Mouse (Mus musculus): ENCODE data around the gene Nenf.

Gene Nenf

DNA sequence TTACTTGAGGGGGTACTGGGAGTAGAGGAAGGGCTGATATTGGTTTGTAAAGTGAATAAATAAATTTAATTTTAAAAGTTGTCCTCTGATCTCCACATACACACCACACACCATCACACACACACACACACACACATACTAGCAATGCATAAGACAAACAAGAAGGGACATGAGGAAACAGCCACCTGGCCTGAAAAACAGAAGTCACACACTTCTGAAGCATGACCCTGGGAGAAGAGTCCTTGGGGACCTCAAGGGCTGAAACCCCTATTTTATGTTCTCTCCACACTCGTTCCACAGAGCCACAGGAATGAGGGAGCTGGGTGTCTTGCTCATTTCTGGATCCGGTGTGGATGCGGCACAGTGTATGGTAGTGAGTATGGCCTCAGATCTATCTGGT, 5.4 kb upstream of the Nenf start:
- no peak for DNase-seq (ENCODE audit: low read depth, low spot score)

DNA sequence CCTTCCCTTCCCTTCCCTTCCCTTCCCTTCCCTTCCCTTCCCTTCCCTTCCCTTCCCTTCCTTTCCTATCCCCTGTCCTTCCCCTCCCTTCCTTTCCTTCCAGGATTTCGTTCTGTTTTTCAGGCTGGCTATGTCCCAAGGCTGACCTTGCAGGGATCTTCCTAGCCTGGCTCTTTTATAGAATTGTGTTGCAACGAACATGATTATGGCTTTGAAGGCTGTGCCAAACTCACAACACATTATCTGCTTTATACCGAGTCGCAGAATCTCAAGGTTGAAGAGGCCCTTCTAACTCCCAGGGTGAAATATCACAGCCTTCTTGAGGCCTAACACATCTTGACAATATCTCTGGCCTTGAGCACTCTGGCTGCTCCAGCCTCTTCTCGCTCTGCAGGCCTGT, 692 bp upstream of the Nenf start:
- DNase-seq (ENCODE audit: low read depth, low spot score) = no peak

DNA sequence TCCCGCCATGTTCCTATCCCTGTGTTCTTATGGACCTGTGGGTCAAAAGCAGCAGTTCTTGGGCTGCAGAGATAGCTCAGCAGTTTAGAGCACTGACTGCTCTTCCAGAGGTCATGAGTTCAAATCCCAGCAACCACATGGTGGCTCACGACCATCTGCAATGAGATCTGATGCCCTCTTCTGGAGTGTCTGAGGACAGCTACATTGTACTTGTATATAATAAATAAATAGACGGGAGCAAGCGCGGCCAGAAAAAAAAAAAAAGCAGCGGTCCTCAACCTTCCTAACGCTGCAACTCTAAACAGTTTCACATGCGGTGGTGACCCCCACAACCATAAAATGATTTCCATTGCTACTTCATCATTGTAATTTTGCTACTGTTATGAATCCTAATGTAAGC, 1.2 kb downstream of the Nenf start:
- no peak for DNase-seq (ENCODE audit: low read depth, low spot score)

DNA sequence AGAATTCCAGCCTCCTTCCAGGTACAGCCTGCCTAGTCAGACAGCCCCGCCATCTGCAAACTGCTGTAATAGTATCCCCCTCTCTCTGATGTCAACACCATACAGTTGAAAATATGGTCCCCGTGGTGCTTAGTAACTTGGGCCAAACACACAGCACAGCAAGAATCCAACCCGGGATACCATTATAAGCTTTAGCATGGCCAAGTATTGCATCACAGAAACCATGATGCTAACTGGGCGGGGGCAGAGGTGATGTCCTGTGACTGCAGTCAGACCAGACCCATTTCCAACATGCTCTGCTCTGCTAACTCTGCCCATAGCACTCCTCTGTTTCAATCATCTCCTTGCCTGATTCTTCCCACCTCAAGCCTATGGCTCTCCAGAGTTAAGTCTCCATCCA, 4.1 kb downstream of the Nenf start:
- no peak for DNase-seq (ENCODE audit: low read depth, low spot score)

DNA sequence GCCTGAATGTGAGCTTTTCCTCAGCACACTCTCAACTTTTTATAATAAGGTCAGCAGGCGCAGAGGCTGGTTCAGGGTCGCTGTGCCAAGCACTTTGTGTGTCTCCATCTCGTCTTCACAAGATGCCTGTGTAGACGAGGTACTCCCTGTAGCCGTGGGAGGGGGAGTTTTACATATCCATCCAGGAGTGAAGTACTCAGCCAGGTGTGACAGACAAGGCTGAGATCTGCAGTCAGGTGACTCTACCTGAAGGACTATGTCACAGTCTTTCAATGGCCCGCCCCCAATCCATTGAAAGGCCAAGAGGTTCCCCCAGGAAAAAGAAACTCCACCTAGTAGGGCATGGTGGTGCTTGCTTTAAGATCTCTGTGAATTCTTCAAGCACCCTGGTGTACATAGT, 4.8 kb downstream of the Nenf start:
- DNase-seq (ENCODE audit: low read depth, low spot score) = no peak

DNA sequence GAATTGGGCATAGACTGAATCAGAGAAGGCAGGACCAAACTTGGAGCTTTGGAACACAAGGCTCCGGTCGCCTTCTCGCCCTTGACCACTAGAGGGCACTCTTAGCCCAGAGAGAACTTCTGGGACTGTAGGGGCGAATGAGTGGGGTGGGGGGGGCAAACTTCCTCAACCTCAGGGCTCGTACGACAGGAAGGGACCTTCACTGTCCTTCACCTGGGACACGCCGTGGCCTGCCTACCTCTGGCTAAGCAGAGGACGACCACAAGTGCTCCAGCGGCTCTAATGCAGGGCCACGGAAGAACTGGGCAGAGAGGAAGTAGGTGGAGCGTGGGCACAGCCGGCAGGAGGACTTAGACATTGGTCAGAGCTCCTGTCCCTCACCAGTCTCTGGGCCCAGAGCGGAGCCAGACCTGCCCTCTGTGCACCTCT, 5.5 kb downstream of the Nenf start:
- DNase-seq (ENCODE audit: low read depth, low spot score) = peak; percentile 77

DNA sequence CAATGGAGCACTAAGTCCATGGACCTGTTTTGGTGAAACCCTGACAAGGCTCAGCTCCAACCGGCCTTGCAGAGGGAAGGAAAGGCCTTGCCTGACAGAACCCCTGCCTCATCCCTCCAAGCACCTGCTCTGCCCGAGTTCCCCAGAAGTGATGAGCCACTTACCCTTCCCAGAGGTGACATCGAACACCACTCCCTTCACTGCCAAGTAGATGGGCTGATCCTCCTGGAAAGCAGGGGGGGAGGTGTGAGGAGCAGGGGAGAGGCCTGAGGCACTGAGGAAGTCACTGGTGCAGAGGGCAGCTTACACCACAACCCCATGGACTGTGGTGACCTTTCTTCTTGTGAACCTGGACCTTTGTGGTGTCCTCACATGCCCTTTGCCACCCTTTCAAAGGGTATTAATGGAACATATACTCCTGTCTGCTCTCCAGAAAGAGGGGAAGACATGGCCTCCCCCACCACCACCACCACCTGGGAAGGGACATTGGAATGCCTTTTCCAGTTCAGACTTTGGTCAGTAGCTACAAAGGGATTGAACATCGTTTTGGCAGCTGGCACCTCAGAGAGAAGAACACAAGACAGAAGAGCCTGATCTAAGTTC, 6.6 kb downstream of the Nenf start:
- no peak for DNase-seq (ENCODE audit: low read depth, low spot score)

DNA sequence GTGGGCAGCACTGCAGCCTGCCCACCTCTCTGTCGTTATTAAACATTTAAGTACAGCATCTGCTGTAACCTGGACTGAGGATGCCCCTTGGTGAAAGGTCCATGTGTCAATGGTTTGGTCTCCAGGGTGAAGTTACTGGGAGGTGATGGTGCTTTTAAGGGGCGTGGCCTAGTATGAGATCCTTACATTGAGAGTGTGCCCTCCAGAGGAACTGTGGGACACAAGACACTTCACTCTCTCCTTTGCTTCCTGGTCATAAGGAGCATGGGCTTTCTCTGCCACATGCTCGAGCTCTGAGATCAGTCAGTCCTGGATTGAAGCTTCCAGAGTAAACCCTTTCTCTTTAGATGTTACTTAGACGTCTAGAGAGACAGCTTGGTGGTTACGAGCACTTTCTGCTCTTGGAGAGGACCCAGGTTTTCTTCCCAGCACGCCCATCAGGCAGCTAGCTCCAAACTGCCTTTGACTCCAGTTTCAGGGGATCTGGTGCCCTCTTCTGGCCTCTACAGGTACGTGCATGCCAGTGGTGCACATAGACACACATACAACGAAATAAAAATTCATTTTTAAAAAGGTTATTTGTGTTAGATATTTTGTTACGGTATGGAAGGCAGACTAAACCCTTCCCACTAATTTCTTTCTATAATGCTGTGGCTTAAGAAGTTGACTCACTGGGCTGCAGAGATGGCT, 10.1 kb downstream of the Nenf start:
- no peak for DNase-seq (ENCODE audit: low read depth, low spot score)

DNA sequence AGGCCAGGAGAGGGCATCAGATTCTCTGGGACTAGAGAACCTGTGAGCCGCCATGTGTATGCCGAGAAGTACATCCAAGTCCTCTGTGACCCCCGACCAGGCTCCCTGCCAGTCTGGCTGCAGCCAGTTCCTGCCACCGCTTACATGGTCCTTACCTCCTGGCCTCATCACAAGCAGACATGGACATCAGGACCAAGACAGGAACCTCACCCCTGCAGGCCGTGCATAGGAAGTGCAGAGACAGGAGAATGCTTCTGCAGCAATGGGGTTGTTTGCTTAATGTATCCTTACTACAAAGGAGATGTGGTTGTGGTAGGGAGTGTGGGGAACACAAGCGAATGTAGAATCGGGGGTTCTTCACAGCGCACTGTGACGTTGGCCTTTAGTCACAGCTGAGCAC, 11.7 kb downstream of the Nenf start:
- DNase-seq (ENCODE audit: low read depth, low spot score) = no peak

DNA sequence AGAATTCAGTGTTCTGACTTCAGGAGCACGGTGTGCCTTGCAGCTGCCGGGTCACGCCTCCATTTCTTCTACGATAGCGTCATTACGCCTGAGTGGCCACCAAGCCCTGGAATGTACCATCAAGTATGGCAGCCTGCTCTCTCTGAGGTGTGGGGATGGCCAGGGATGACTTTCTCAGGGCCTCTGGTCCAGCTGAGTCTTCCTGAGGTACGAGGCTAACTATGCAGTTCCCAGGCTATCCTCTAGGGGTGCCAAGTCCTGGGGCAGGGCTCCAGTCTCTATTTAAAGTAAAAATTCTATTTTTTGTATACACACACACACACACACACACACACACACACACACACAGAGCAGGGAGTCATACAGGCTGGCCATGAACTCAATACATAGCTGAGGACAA, 12.4 kb downstream of the Nenf start:
- DNase-seq (ENCODE audit: low read depth, low spot score) = no peak

DNA sequence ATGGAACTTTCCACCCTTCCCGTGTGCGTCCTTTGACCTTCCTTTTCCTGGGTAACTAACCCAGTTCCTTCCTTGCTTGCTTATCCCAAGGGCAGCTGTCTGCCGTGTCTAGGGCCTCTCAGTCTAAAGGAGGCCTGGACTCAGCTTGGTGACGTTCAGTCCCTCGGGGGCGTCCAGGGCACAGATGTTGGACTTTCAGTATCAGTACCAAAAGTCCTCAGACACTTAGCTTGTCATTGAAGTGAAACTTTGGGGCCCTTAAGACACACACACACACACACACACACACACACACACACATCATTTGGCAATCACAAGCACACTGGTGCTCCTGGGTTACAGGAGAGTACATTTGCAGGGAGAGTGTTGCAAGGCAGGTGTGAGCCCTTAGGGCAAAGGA, 13.8 kb downstream of the Nenf start:
- no peak for DNase-seq (ENCODE audit: low read depth, low spot score)

DNA sequence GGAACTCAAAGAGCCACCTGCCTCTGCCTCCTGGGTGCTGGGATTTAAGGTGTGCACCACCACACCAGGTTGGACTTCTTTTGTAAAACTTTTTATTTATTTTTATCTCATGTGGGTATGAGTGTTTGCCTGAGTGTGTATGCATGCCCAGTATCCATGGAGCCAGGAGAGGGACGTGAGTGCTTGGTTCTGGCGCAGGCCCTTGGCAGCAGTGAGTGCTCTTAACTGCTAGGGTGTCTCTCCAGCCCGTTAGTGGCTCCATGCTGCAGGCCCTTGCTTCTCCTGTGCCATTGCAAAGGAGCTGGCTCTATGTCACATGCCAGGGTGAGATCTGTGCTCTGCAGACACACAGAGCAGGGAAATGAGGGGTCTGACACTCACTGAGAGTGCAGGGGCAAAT, 14.3 kb downstream of the Nenf start:
- DNase-seq (ENCODE audit: low read depth, low spot score) = no peak

DNA sequence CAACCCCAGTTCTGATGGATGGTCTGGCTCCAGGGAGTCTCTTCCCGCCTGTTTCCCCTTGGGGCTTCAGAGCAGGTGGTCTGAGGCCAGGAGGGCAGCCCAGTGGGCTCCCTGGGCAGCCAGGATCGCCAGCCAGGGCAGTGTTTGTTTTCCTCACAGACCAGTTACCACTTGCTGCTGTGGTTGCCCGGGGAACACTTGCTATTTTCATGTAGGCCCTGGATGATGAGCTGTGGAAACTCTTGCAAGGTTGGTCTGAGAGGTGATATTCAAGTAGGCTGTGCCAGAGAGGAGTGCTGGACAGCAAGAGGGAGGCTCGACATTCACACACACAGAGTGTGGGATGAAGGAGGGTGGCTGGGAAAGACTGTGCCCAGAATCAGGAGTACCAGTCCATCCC, 16.1 kb downstream of the Nenf start:
- no peak for DNase-seq (ENCODE audit: low read depth, low spot score)

DNA sequence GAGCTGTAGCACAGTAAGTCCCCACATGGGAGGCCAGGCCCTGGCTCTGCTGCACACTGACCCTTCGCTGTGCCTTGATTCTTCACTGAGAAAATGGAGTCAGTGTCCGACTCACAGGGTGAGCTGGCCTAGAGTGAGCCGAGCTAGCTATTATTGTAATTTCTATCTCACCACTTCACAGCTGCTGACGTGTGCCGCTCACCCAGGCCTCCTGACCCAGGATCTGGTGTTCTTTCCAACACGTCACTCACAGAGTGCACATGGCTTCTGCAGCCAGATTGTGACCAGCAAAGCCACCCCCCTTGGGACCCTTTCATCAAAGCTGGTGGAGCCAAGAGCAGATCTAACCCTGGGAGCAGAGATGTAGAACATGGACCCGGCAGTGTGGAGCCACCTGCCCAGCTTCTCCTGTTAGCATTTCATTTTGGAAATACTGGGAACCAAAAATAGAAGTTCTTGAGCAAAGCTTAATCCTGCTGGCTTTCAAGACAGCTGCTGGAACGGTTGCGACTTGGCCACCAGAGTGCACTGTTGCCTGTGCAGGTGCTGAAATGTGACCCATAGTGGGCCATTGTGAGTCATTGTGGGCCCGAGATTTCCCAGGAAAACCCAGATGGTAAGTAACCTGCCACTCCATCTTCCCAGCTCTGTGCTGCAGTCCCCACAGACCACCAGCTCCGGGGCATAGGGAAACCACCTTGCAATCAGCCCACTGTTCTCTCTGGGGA, 18.6 kb downstream of the Nenf start:
- DNase-seq (ENCODE audit: low read depth, low spot score) = no peak

DNA sequence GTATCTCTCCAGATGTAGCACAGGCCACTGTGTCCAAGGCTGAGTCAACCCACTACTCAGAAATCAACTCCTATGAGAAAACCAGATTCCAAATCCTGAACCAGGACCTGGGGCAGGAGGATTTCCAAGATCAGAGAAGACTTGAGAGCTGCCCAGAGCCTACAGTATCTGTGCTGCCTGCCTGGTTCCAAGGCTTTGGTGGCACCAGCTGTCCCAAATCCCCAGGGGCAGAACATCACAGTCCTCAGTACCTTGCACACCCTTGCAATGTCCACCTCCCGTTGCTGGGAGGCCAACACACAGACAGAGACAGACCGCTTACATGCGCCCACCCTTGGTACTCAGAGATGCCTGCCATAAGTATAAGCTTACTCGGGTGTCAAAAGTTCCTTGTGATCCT, 19.7 kb downstream of the Nenf start:
- DNase-seq (ENCODE audit: low read depth, low spot score) = no peak

DNA sequence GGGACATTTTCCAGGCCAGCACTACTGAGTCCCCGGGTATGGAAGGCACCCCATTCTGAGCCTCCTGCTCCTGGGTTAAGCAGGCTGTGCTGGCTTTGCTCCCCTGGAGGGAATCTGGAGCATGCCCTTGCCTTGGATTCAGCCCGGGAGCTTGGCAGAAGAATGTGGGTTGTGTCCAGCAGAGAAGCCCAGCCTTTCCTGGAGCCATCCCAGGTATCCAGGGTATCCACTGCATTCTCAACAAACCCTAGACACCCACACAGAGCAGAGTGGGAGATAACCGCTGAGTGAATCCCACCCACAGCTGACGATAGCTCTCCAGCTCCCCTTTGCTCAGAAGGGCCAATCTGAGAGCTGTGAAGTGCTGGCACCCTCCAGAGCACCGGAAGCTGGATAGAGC, 21.5 kb downstream of the Nenf start:
- no peak for DNase-seq (ENCODE audit: low read depth, low spot score)

DNA sequence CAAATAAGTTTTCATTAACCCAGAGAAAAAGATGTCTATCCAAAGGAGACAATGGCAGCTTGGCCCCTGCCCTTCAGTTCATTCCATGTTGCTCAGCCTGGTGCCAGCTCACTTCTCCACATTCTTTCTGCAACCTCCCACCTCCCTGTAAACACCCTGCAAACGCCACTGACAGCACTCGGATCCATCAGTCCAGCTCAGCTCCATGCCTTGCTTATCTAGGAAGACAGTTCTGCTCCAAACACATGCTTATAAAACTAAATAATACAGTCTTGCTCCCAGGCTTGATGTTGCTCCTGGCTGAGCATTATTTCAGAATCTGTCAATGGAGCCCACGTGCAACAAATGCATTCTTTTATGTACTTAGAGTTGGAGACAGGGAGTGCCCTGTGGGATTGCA, 22.2 kb downstream of the Nenf start:
- no peak for DNase-seq (ENCODE audit: low read depth, low spot score)

DNA sequence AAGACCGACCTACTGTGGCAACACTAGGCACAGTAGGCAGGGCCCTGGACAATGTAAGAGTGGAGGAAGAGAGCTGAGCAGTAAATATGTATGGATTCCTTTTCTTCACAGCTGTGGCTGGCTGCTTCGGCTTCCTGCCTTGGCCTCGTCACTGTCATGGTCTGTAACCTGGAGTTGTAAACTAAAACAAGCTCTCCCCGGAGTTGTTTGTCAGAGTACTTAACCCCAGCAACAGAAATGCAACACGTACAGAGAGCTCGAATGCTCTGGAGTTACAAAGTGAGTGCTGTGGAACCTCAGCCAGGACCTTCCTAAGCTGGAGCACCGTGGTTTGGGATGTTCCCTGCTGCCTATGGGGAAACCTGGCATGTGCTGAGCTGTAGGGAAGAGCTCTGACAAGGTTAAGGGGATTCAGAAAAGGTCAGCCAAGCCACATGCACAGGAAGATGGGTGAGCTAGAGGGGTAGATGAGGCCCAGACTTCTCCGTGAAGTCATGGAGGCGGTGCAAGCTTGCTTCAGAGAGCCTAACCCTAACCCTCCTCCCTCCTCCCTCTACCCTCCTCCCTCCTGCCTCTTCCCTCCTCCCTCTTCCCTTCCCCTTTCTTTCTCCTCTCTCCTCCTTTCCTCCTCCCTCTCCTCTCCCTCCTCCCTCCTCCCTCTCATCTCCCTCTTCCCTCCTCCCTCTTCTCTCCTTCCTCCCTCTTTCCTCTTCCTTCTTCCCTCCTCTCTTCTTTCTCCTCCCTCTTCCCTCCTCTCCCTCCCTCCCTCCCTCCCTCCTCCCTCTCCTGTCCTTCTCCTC, 23.8 kb downstream of the Nenf start:
- DNase-seq (ENCODE audit: low read depth, low spot score) = no peak

DNA sequence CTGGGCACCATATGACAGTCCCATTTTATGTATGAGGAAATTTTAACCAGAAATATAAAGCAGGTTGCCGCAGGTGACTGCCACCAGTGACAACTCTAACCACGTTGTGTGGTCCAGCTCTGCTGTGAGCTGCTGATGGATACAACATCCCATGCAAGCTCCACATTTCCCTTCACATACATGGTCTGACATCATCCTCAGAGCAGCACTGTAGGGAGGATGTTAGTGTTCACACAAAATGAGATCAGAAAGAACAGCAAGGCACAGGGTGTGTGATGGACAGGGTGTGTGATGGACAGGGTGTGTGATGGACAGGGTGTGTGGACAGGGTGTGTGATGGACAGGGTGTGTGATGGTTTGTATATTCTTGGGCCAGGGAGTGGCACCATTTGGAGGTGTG, 24.9 kb downstream of the Nenf start:
- no peak for DNase-seq (ENCODE audit: low read depth, low spot score)

DNA sequence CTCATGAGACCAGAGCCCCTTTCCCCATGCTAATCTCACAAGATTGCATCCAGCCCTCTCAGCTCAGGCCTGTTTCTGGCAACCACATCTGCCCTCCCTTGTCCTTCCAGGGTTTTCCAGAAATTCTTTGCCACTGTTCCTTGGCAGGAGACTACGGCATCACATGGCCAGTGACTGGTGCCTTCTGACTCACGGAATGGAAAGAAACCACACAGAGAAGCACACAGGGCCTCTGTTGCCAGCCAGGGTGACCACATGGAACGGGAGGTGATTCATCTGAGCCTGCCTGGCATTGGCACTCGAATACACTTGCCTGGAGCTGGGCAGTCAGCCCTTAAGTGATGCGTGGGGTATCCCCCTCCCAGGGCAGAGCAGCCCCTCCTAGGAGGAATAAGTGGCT, 25.6 kb downstream of the Nenf start:
- no peak for DNase-seq (ENCODE audit: low read depth, low spot score)

DNA sequence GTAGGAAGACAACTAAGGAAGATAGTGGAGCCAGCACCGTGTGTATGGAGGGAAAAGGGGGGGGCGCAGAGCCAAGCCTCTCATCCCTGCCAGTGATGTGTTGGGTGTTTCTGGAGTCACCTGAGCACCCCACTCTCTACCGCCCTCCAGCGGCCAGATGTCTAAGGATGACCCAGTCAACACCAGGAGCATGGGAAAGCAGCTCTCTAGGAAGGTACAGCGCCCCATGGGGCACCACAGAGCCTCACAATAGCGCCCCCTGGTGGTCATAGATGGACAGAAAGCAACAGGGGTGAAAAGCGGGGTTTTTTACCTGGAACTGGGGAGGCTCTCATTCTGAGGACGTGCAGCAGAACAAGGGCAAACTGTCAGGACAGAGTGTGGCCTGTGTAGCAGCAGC, 29.2 kb downstream of the Nenf start:
- DNase-seq (ENCODE audit: low read depth, low spot score) = no peak

DNA sequence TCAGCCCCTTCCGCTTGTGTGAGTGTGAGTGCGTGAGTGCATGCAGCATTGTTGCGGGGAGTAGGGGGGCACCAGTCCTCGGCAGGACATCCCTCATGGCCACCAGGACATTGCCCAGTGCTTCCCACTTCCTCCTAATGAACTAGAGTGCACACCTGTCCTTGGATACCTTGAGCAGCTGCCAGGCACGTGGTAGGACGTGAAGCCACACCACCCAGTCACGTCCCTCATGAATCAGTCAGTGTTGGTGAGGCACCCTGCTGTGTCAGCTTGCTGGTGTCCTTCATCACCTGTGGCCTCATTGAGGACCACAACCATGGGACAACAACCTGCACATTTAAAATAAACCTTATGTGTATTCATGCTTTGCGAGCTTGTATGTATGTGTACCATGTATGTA, 33.5 kb downstream of the Nenf start:
- DNase-seq (ENCODE audit: low read depth, low spot score) = no peak
